Mouse (Mus musculus) heart, postnatal 0 days (tissue): ENCODE data around the gene Dok3. TPM values are rescaled to one million over a fixed set of nuclear protein-coding genes. Genes with fewer than 3 reads are reported as not detected.
A peak's percentile ranks its signal among the peaks of the same experiment; 100 is the strongest.
"Not testable (repeated sequence)": the region's sequence is repeated elsewhere in the genome, so short reads cannot be mapped to it uniquely, and the experiment has no call there.

Experiments used
- ATAC-seq: fragments of 200-750 bp; cut with Nextera tagmentation; 2 replicates; pipeline ENCODE4 v1.8.0; 2017; ENCODE audit warnings: low read depth, moderate number of reproducible peaks, moderate library complexity; ENCODE audit not compliant: insufficient read depth
- DNase-seq: peaks from one replicate; pipeline ENCODE4 v3.0.0-alpha.2; 2016; ENCODE audit warnings: low spot score
- H3K27ac ChIP-seq: fragments of 300-500 bp; sonication (generic); 2 replicates; pipeline ENCODE4 v1.5.1; 2014; ENCODE audit warnings: low read depth, mild to moderate bottlenecking
- H3K27me3 ChIP-seq: fragments of 300-500 bp; sonication (generic); 2 replicates; pipeline ENCODE4 v1.6.1; 2014; ENCODE audit warnings: low read length, mixed read lengths; ENCODE audit not compliant: control insufficient read depth, insufficient read depth
- H3K36me3 ChIP-seq: fragments of 300-500 bp; sonication (generic); replicated peaks from 2 replicates; pipeline ENCODE4 v1.6.1; 2014; ENCODE audit warnings: low read length, mixed read lengths; ENCODE audit not compliant: control insufficient read depth, insufficient read depth
- H3K4me1 ChIP-seq: fragments of 300-500 bp; sonication (generic); 2 replicates; pipeline ENCODE4 v1.6.1; 2014; ENCODE audit warnings: antibody characterized with exemption; ENCODE audit not compliant: control insufficient read depth, insufficient read depth
- H3K4me2 ChIP-seq: fragments of 300-500 bp; sonication (generic); 2 replicates; pipeline ENCODE4 v1.6.1; 2014; ENCODE audit warnings: low read depth, mild to moderate bottlenecking, low read length, moderate library complexity
- H3K4me3 ChIP-seq: fragments of 300-500 bp; sonication (generic); 2 replicates; pipeline ENCODE4 v1.5.1; 2014; ENCODE audit warnings: low read depth, low read length
- H3K9ac ChIP-seq: fragments of 300-500 bp; sonication (generic); replicated peaks from 2 replicates; pipeline ENCODE4 v1.6.1; 2014; ENCODE audit warnings: low read depth, low read length, mixed read lengths
- H3K9me3 ChIP-seq: fragments of 300-500 bp; sonication (generic); replicated peaks from 2 replicates; pipeline ENCODE4 v1.6.1; 2016; ENCODE audit warnings: low read length; ENCODE audit not compliant: control insufficient read depth
- CTCF ChIP-seq: IDR thresholded peaks from 2 replicates; pipeline ENCODE4 v1.5.1; 2016; ENCODE audit warnings: antibody characterized with exemption, control low read depth, low read depth
- EP300 ChIP-seq: IDR thresholded peaks from 2 replicates; pipeline ENCODE4 v1.6.1; 2016; ENCODE audit warnings: antibody characterized with exemption, low read depth
- WGBS: fragments of 180-500 bp; shearing (Covaris S2); extraction: QIAGEN DNeasy Blood & Tissue Kit; methylation state at CpG from one replicate; pipeline ENCODE4 v1.1.7; 2014; 5-methylcytosine and 5-hydroxymethylcytosine counted together
- polyA plus RNA-seq: library from polyadenylated mRNA; unstranded; fragments of >200 nt; fragmentation: Nextera tagmentation; extraction: Ambion mirVana; gene quantifications from 2 replicates; pipeline ENCODE4 v1.2.1, GENCODE M21; 2015
- total RNA-seq: library from RNA; depleted of rRNA; stranded (reverse); fragments of >200 nt; gene quantifications from 2 replicates; pipeline ENCODE4 v1.2.3, GENCODE M21; 2014; ENCODE audit warnings: low replicate concordance

The Dok3 gene
- total and polyA plus RNA-seq, 2 experiments from 2014 or later: 1.4 to 2.8 TPM

- Histone ChIP-seq H3K27me3 (no peaks in the 10 kb centered on the region), H3K4me3 (no peak overlapping the region), H3K4me1 (peaks cover 12% of the 10 kb centered on the region), H3K27ac (no peak overlapping the region), H3K4me2 (no peak overlapping the region), H3K9ac (no peak overlapping the region), H3K36me3 (no peaks in the 10 kb centered on the region), H3K9me3 (0 out of 2 replicates have a peak, but pooled peaks cover 4% of the 10 kb centered on the region)
- ATAC-seq: no peak
- DNase-seq: no peak
- 84% methylated on average over 2 of the region's 2 CpGs for WGBS
- TF ChIP-seq EP300: no peak
- no peak for TF ChIP-seq CTCF
Observed at GRCm38 (mm10) chr13:55571977-55572376, 42.9 kb upstream of the Dok3 start.

DNA sequence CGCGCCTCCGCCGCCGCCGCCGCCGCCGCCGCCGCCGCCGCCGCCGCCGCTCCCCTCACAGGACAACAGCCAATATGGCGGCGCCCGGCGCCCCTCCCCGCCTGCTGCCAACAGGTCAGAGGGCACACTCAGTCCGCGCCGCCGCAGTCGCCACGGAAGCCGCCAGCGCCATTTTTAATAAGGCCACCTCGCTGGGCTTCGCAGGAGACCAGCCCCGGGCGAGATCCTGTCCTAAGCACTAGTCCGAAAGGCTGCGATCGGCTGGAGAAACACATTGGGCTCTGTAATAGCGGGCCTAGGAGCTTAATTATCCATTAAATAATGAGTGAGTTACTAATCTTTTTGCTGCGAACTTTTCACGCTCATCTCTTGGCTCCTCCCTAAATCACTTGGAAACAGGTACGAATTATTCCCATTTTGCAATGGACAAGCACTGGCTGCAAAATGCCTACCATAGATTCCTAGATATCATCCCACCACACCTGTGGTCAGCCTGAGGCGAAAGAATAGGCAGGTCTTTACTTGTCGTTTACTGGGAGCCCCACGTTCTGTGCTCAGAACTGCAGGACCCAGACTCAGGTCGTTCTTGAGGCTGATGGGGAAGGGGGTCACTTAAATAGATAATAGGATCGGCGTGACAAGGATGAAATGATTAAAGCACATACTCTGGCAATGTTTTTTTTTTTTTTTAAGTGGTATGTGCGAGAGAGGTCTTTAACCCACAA, 42.1 kb upstream of the Dok3 start, which contains the start of gene Fam193b:
TSS of gene Fam193b (minus strand) at position 94 of the 725 bp plus-strand sequence.
- H3K36me3 ChIP-seq: no peaks in the 10 kb centered on the region
- H3K27ac ChIP-seq: peak within 1 kb of the TSS; percentile 81
- H3K4me1 ChIP-seq: peaks cover 12% of the 10 kb centered on the region
- peak within 1 kb of the TSS; percentile 92 for H3K4me2 ChIP-seq
- DNase-seq (peak; percentile 89), ATAC-seq (peak; percentile 97)
- 0 out of 2 replicates have a peak, but pooled peaks cover 4% of the 10 kb centered on the region for H3K9me3 ChIP-seq
- TF ChIP-seq EP300: no peak
- no peak for TF ChIP-seq CTCF
- 2% methylated on average over 31 of the region's 47 CpGs for WGBS
- H3K9ac ChIP-seq: peak within 1 kb of the TSS; percentile 95
- no peaks in the 10 kb centered on the region for H3K27me3 ChIP-seq
- peak within 1 kb of the TSS; percentile 88 for H3K4me3 ChIP-seq

DNA sequence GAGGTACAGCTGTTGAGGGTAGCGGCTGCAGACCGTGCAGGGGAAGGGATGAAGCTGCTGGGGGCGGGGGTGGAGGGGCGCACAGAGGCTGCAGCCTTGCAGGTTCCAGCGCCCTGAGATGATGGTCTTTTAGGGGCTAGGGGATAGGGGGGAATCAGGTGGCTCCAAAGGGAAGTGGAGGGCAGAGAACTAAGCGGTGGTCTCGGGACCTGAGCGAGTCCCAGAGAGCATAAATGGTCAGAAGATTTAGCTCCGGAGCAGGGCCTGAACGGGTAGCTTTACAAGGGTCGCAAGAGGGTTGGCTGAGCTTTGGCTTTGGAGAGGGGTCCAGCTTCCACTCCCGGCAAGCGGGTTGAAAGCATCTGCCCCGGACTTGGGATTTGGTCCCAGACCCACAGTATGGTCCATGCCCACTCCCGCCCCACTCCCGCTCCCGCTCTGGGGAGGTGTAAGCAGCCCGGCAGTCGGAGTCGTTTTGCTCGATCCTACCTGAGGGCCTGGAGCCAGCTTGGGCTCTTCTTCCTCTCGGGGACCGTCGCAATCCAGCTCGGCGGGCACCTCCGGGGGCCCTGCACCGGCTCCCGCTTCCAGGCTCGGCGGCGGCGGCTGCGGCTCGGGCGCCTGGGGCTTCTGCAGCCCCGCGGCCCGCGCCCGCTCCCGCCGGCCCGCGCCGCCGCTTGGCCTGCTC, 41.3 kb upstream of the Dok3 start:
- peak overlapping the region; percentile 88 for H3K4me3 ChIP-seq
- H3K27me3 ChIP-seq: no peaks in the 10 kb centered on the region
- peak overlapping the region; percentile 95 for H3K9ac ChIP-seq
- peak overlapping the region; percentile 81 for H3K27ac ChIP-seq
- peak overlapping the region; percentile 92 for H3K4me2 ChIP-seq
- ATAC-seq (peak; percentile 71), DNase-seq (no peak)
- TF ChIP-seq CTCF (no peak), EP300 (no peak)
- H3K4me1 ChIP-seq: peaks cover 12% of the 10 kb centered on the region
- 0 out of 2 replicates have a peak, but pooled peaks cover 4% of the 10 kb centered on the region for H3K9me3 ChIP-seq
- H3K36me3 ChIP-seq: peaks cover 4% of the 10 kb centered on the region; the same call in 1 of the 2 replicates
- WGBS: 0% methylated on average over 31 of the region's 47 CpGs

GRCm38 (mm10) chr13:55569726-55570285, 40.7 kb upstream of the Dok3 start:
- Histone ChIP-seq H3K4me1 (peaks cover 12% of the 10 kb centered on the region), H3K4me2 (peak overlapping the region; percentile 92), H3K27ac (peak overlapping the region; percentile 81; the same call in 1 of the 2 replicates), H3K9ac (peak overlapping the region; percentile 95), H3K9me3 (0 out of 2 replicates have a peak, but pooled peaks cover 4% of the 10 kb centered on the region), H3K4me3 (peak overlapping the region; percentile 88), H3K36me3 (peaks cover 4% of the 10 kb centered on the region; the same call in 1 of the 2 replicates), H3K27me3 (no peaks in the 10 kb centered on the region)
- WGBS: 8% methylated on average over 16 of the region's 16 CpGs
- TF ChIP-seq EP300: no peak
- no peak for TF ChIP-seq CTCF
- DNase-seq (no peak), ATAC-seq (no peak)

- not testable (repeated sequence) for H3K9ac ChIP-seq, H3K9me3 ChIP-seq, DNase-seq, H3K27ac ChIP-seq, H3K4me2 ChIP-seq, H3K4me3 ChIP-seq, H3K36me3 ChIP-seq, H3K27me3 ChIP-seq, ATAC-seq
- peaks cover 12% of the 10 kb centered on the region for H3K4me1 ChIP-seq
- 81% methylated on average over 4 of the region's 4 CpGs for WGBS
Observed at GRCm38 (mm10) chr13:55568524-55568923, 39.4 kb upstream of the Dok3 start.
